Mouse (Mus musculus): ENCODE results near the gene Eed. TPM values are rescaled to one million over a fixed set of nuclear protein-coding genes. Genes with fewer than 3 reads are reported as not detected.

The Eed gene
- total RNA-seq, 1 experiment = 321 TPM

GRCm38 (mm10) chr7:89984421-89984820, 3.6 kb upstream of the Eed start:
- no peak for DNase-seq (ENCODE audit: low read depth, low spot score)
- Histone ChIP-seq H3K9me3 (ENCODE audit: control insufficient read depth, insufficient read depth, low read depth, low read length) (no peaks in the 10 kb centered on the region), H3K9ac (ENCODE audit: insufficient read depth, low read depth, low read length, poor library complexity, severe bottlenecking) (no peak overlapping the region), H3K36me3 (ENCODE audit: control insufficient read depth, insufficient read depth, low read length, poor library complexity, severe bottlenecking) (no peaks in the 10 kb centered on the region; the same call in 1 of the 2 replicates), H3K4me3 (ENCODE audit: insufficient read depth in 1 of 2, low read depth in 1 of 2, low read length in 2 of 2, poor library complexity in 1 of 2, severe bottlenecking in 1 of 2) (no peak overlapping the region), H3K4me1 (ENCODE audit: control insufficient read depth in 2 of 2, insufficient read depth in 2 of 2, low read length in 2 of 2, poor library complexity in 1 of 2) (peaks cover 2 to 7% of the 10 kb centered on the region in 2 experiments; a peak in 2 of 4 replicates), H3K27ac (ENCODE audit: insufficient read depth, low read depth, low read length, poor library complexity, severe bottlenecking) (peak overlapping the region; percentile 36; the same call in 1 of the 2 replicates)
- in situ Hi-C loops (cut with MboI; ENCODE audit: low sequenced_read_pairs in 2 of 2, unreplicated experiment in 2 of 2) = no loop called here
- TF ChIP-seq MAFK (IDR thresholded peaks at IDR 0.05; ENCODE audit: insufficient read depth, low read depth, low read length) (no peak), ZNF384 (IDR thresholded peaks at IDR 0.05; ENCODE audit: low read depth, low read length) (no peak), ZC3H11A (IDR thresholded peaks at IDR 0.05; ENCODE audit: borderline replicate concordance, low read depth, low read length) (no peak), HCFC1 (IDR thresholded peaks at IDR 0.05; ENCODE audit: borderline replicate concordance, insufficient read depth, low read length) (no peak), CHD2 (IDR thresholded peaks at IDR 0.05; ENCODE audit: low read depth, low read length) (no peak)

GRCm38 (mm10) chr7:89983441-89983840, 2.7 kb upstream of the Eed start:
- Histone ChIP-seq H3K4me1 (ENCODE audit: control insufficient read depth in 2 of 2, insufficient read depth in 2 of 2, low read length in 2 of 2, poor library complexity in 1 of 2) (peaks cover 3 to 6% of the 10 kb centered on the region in 2 experiments; a peak in 2 of 4 replicates), H3K4me3 (ENCODE audit: insufficient read depth in 1 of 2, low read depth in 1 of 2, low read length in 2 of 2, poor library complexity in 1 of 2, severe bottlenecking in 1 of 2) (no peak overlapping the region), H3K9me3 (ENCODE audit: control insufficient read depth, insufficient read depth, low read depth, low read length) (no peaks in the 10 kb centered on the region), H3K36me3 (ENCODE audit: control insufficient read depth, insufficient read depth, low read length, poor library complexity, severe bottlenecking) (peaks cover 2% of the 10 kb centered on the region; the same call in 1 of the 2 replicates), H3K9ac (ENCODE audit: insufficient read depth, low read depth, low read length, poor library complexity, severe bottlenecking) (no peak overlapping the region), H3K27ac (ENCODE audit: insufficient read depth, low read depth, low read length, poor library complexity, severe bottlenecking) (no peak overlapping the region)
- no peak for DNase-seq (ENCODE audit: low read depth, low spot score)
- in situ Hi-C loops (cut with MboI; ENCODE audit: low sequenced_read_pairs in 2 of 2, unreplicated experiment in 2 of 2) = no loop called here
- TF ChIP-seq CHD2 (IDR thresholded peaks at IDR 0.05; ENCODE audit: low read depth, low read length) = no peak
- no peak for TF ChIP-seq ZC3H11A (IDR thresholded peaks at IDR 0.05; ENCODE audit: borderline replicate concordance, low read depth, low read length)
- TF ChIP-seq HCFC1 (IDR thresholded peaks at IDR 0.05; ENCODE audit: borderline replicate concordance, insufficient read depth, low read length) = no peak
- no peak for TF ChIP-seq MAFK (IDR thresholded peaks at IDR 0.05; ENCODE audit: insufficient read depth, low read depth, low read length)
- TF ChIP-seq ZNF384 (IDR thresholded peaks at IDR 0.05; ENCODE audit: low read depth, low read length) = no peak

GRCm38 (mm10) chr7:89981557-89981956, 774 bp upstream of the Eed start:
- in situ Hi-C loops (cut with MboI; ENCODE audit: low sequenced_read_pairs in 2 of 2, unreplicated experiment in 2 of 2) = no loop called here
- H3K4me1 ChIP-seq (ENCODE audit: control insufficient read depth in 2 of 2, insufficient read depth in 2 of 2, low read length in 2 of 2, poor library complexity in 1 of 2) = peaks cover 5 to 6% of the 10 kb centered on the region in 2 experiments; a peak in 3 of 4 replicates
- DNase-seq (ENCODE audit: low read depth, low spot score) = no peak
- H3K36me3 ChIP-seq (ENCODE audit: control insufficient read depth, insufficient read depth, low read length, poor library complexity, severe bottlenecking) = peaks cover 2% of the 10 kb centered on the region; the same call in 1 of the 2 replicates
- no peaks in the 10 kb centered on the region for H3K9me3 ChIP-seq (ENCODE audit: control insufficient read depth, insufficient read depth, low read depth, low read length)
- peak overlapping the region; percentile 84 for H3K9ac ChIP-seq (ENCODE audit: insufficient read depth, low read depth, low read length, poor library complexity, severe bottlenecking)
- peak overlapping the region; percentile 78 to 91 for H3K4me3 ChIP-seq (ENCODE audit: insufficient read depth in 1 of 2, low read depth in 1 of 2, low read length in 2 of 2, poor library complexity in 1 of 2, severe bottlenecking in 1 of 2)
- peak overlapping the region; percentile 49; the same call in 1 of the 2 replicates for H3K27ac ChIP-seq (ENCODE audit: insufficient read depth, low read depth, low read length, poor library complexity, severe bottlenecking)
- TF ChIP-seq HCFC1 (IDR thresholded peaks at IDR 0.05; ENCODE audit: borderline replicate concordance, insufficient read depth, low read length) (no peak), ZC3H11A (IDR thresholded peaks at IDR 0.05; ENCODE audit: borderline replicate concordance, low read depth, low read length) (no peak), ZNF384 (IDR thresholded peaks at IDR 0.05; ENCODE audit: low read depth, low read length) (no peak), CHD2 (IDR thresholded peaks at IDR 0.05; ENCODE audit: low read depth, low read length) (no peak), MAFK (IDR thresholded peaks at IDR 0.05; ENCODE audit: insufficient read depth, low read depth, low read length) (no peak)

- in situ Hi-C loops (cut with MboI; ENCODE audit: low sequenced_read_pairs in 2 of 2, unreplicated experiment in 2 of 2) = no loop called here
- peak overlapping the region; percentile 78 to 91 for H3K4me3 ChIP-seq (ENCODE audit: insufficient read depth in 1 of 2, low read depth in 1 of 2, low read length in 2 of 2, poor library complexity in 1 of 2, severe bottlenecking in 1 of 2)
- TF ChIP-seq ZC3H11A (IDR thresholded peaks at IDR 0.05; ENCODE audit: borderline replicate concordance, low read depth, low read length) (no peak), MAFK (IDR thresholded peaks at IDR 0.05; ENCODE audit: insufficient read depth, low read depth, low read length) (no peak), ZNF384 (IDR thresholded peaks at IDR 0.05; ENCODE audit: low read depth, low read length) (peak; percentile 17; the same call in 1 of the 2 replicates), HCFC1 (IDR thresholded peaks at IDR 0.05; ENCODE audit: borderline replicate concordance, insufficient read depth, low read length) (no peak)
- peak overlapping the region; percentile 99 for H3K9ac ChIP-seq (ENCODE audit: insufficient read depth, low read depth, low read length, poor library complexity, severe bottlenecking)
- H3K4me1 ChIP-seq (ENCODE audit: control insufficient read depth in 2 of 2, insufficient read depth in 2 of 2, low read length in 2 of 2, poor library complexity in 1 of 2) = peaks cover 8 to 13% of the 10 kb centered on the region in 2 experiments; a peak in 3 of 4 replicates
- no peak for DNase-seq (ENCODE audit: low read depth, low spot score)
- H3K9me3 ChIP-seq (ENCODE audit: control insufficient read depth, insufficient read depth, low read depth, low read length) = no peaks in the 10 kb centered on the region
- peak overlapping the region; percentile 100 for H3K27ac ChIP-seq (ENCODE audit: insufficient read depth, low read depth, low read length, poor library complexity, severe bottlenecking)
- H3K36me3 ChIP-seq (ENCODE audit: control insufficient read depth, insufficient read depth, low read length, poor library complexity, severe bottlenecking) = peaks cover 6% of the 10 kb centered on the region
Observed at GRCm38 (mm10) chr7:89980133-89980484, 674 bp downstream of the Eed start.
